Mouse (Mus musculus): ENCODE measurements around the gene Ctnnbl1. TPM values are rescaled to one million over a fixed set of nuclear protein-coding genes. Genes with fewer than 3 reads are reported as not detected.

Ctnnbl1 gene
- 10 to 100 TPM; 32.8 to 39.3 TPM for total RNA-seq (2021)

DNA sequence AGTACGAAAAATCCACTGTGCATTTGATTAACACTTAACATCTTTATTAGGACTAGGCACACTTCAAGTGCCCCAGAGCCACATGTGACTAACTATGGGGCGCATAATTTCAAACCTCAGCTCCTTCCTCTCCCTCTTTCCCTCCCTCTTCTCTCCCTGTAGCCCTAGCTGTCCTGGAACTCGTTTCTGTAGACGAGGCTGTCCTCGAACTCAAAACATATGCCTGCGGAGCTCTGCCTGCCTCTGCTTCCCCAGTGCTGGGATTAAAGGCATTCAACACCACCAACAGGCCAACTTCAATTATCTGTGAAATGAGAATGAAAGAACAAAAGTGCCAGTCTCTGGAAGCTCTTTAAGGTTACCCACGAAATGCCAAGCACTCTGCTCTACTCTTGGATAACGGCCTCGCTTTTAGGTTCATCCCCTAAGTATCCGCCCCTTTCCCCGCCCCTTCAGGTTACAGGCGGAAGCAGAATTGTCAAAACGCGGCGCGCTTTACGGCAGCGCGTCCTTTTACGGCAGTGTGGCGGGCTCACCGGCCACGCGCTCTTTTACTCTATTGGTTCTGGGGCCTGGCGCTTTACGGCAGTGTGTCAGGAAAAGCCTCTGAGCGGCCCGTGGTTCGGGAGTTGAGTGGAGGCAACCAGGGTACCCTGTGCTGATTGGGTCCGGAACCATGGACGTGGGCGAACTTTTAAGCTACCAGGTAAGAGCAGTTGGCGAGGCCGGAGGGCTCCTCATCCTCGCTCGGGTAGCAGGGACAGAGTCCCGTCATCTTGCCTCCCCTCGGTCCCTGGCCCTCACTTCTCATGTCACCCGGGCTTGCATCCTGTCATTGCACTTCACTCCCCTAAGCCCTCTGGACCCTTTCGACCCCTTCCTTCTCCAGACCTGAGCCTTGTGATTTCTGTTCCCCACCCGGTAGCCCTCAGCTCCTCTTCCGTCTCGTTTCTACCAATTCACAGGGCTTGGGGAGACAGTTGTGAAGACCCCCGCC is at the start of gene Ctnnbl1:
Gene Ctnnbl1, plus strand, starts transcription at position 548 of the 997 bp plus-strand sequence.
- peak; percentile 99 for DNase-seq
- intact Hi-C loops (cut with DNase I), result no loop called here

DNA sequence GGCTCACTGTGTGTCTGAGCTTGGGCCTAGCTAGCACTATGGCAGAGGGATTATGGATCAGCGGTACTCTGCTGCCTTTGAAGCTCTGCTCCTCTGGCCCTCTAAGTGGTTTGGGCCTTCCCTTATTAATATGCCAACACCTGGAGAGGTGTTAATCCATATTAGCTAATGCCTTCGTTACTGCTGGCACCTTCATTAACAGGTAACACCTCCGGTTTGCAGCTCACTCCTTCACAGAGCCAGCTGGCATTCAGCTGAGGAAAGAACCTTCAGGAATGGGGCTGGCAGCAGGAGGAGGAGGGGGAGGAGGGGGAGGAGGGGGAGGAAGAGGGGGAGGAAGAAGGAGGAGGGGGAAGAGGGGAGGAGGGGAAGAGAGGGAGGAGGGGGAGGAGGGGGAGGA is 49.7 kb upstream of the Ctnnbl1 start:
- intact Hi-C loops (cut with DNase I), result no loop called here
- no peak for DNase-seq

DNA sequence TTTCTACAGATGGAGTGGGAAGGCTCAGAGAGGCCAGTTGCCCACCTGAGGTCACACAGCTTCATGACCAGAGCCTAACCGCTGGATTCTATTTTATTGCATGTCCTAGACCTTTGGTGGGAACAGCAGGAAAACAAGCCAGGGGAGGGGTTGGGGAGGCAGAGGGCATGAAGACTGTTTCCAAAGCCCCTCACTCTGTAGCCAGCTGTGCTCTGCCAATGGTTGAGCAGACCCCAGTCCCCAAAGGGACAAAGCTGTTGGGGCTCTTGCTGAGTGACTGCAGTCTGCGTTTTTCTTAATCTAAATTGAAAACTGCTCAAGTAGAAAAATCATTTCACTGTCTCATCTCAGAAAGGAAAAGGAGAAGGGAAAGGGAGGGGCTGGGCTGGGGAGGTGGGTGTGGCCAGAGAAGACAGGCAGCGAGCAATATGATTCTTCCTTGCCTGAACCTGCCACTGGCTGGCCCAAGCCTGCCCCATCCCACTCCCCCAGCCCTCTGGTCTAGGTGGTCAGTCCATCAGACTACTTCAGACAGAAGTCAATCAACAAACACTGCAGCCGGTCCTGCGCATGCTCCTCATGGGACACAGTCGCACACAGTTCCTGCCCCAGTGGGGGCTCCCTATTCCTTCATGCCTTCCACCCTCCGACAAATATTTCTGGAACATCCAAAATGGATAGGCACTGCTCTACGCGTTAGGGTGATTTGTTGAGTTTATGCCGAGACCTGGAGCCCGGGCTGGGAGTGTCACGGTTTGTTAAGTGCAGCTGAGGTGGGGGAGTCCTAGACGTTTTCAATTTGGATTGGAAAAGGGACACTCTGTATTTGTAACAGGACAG is 45.7 kb upstream of the Ctnnbl1 start:
- DNase-seq, result no peak
- intact Hi-C loops (cut with DNase I), result no loop called here

DNA sequence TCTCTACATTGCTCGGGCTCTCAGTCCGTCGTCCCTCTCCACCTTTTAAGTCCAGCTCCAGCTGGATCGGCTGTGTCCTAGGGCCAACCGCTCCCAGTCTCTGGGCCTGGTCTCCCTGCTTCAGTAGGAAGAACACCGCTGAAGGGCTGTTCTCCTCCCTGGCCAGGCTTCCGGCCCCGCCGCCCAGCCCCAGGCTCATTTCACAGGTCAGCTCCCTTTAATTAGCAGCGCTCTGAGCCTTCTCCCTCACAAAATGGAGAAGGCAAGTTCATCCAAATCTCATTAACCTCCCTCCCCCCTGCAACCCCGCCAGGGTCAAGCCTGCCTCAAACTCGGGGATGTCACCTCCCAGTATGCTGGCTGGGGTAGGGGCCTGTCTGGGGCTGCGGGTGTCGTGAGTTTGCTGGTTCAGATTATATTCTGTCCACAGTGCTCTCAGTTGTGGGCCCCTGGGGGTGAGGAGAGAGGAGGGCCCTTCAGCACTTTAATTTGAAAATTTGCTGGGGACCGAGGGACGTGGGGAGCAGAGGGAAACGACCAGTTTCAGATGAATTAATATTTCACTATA is 44.8 kb upstream of the Ctnnbl1 start:
- no peak for DNase-seq
- intact Hi-C loops (cut with DNase I), result no loop called here

DNA sequence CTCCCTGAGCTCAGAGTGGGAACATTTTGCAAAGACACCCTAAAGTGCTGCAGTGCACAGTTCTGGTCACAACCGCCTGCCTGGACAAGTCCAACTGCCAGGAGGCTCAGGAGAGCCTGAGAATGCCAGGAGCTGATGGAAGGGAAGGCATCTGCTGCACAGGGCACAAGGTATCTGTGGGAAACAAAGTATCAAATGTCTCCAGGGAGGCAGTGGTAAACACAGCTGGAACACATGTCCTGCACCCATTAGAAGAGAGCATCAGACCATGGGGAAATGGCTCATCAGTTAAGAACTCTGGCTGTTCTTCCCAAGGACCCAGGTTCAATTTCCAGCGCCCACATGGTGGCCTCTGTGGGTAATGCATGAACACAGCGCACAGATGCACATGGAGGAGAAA is 43.6 kb upstream of the Ctnnbl1 start:
- DNase-seq, result no peak
- intact Hi-C loops (cut with DNase I), result no loop called here

DNA sequence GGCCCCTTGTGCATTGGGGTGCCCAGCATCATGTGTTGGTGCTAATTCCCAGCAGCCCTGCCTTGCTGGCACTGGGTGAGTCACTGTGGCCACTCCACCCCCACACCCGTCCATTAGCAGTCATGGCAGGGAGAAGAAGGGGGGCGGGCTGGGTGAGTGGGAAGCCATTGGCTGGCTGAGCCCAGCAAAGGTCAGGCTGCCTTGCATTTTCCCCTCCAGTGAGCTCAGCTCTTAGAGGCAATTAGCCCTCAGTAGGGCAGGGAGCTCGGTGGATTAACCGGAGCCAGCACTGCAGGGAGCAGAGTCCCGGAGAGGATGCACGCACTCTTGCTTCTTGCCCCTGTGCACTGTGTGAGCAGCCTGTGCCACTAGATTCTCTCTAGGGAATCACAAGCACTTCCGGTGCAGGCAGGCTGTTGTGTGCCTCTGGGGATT is 40.9 kb upstream of the Ctnnbl1 start:
- intact Hi-C loops (cut with DNase I), result no loop called here
- DNase-seq, result peak; percentile 35

DNA sequence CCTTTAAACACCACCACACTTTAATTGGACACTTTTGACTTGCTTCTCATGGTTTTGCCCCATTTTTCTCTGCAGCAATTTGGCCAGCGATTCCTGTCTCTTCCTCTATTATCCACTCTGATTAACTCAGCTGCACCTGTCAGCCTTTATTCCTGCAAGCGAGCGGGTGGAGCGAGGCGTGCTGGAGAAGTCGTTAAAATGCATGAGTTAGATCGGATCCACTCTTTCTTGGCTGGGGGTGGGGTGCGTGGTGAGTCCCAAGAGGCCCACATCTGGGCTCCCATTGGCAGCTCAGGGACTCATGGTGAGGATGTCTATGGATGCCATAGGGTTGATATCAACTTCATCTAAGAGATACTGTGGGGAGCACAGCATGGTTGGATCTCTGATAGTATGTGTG is 34.0 kb upstream of the Ctnnbl1 start:
- DNase-seq, result no peak
- intact Hi-C loops (cut with DNase I), result no loop called here

DNA sequence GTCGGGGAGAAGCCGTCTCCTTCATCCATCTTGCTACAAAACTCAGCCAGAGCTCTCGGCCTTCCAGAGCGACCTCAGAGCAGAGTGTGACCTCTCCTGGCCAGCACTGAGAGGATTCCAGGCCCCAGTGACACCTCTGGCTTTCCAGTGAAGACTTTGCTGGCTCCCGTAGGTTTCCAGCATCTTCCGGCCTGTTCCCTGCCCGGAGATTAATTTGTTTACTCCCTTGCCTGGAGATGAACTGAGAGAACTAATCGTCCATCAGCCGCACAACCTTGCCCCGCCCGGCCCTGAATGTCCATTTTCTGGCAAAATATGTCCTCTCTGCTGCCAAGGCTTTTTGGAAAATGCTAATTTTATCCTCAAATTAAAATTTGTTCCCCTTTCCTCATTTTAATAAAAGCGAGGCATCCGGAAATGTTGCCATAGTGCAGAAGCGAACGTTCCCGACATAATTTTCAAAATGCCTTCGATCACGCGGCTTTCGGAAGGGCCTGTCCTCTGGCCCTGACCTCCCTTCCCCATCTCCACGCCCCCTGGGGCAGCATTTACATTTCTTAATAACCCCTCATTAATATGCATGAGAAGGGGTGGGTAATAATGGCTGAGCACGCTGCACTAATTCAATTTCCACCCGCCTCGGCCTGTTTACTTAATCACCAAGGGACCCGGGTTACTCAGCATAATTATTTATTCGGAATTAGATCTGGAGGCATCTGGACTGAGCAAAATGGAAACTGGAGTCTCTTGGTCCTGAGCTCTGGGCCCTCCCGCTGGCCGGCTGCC is 32.0 kb upstream of the Ctnnbl1 start:
- intact Hi-C loops (cut with DNase I), result no loop called here
- peak; percentile 29 for DNase-seq

DNA sequence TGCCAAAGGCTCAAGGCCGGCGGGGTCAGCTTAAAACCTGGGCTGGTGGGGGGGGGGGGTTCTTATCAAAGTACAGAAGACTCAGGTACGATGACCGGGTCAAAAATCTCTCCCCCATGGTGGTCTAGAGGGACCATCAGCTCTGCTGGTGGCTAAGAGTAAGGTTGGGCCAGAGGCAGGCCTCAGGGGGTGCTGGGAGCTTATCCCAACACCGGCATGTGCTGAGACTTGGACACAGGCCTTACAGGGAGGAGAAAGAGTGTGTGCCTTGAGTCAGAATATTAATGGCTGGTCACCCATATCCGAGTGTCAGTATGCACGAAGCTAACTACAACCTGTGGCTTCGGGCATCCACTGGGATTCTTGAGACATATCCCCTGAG is 31.4 kb upstream of the Ctnnbl1 start:
- no peak for DNase-seq
- intact Hi-C loops (cut with DNase I), result no loop called here

DNA sequence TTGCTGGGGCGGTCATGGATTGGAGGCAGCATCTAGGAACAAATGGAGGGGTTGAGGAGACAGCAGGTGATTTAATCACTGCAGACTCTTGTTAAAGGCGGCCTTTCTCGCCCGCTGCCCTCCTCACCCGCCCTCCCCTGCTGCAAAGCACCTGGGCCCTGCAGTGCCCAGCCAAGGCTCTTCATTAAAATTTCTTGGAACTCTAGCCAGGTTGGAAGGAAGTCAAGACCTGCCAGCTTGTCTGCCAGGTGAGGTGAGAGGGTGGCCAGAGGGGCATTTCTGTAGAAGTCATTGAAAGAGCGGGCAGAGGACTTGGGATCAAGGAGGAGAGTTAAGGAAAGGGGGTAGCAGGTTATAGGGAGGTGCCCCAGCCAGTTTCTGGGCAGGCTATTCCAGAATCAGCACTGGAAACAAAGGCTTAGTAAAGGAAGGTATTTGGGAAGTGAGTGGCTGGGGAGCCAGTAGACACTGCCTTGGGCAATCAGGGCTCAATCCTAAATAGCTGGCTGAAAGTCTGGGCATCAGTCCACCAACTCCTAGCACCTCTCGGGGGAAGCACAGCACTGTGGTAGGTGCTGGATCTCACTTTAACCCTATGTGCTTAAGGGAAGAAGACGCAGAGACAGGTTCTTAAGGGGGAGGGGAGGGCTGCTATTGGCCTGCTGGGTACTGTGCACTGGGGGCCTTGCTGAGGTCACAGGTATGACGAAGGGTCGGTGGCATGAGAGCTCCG is 29.8 kb upstream of the Ctnnbl1 start:
- intact Hi-C loops (cut with DNase I), result no loop called here
- DNase-seq, result peak; percentile 55

DNA sequence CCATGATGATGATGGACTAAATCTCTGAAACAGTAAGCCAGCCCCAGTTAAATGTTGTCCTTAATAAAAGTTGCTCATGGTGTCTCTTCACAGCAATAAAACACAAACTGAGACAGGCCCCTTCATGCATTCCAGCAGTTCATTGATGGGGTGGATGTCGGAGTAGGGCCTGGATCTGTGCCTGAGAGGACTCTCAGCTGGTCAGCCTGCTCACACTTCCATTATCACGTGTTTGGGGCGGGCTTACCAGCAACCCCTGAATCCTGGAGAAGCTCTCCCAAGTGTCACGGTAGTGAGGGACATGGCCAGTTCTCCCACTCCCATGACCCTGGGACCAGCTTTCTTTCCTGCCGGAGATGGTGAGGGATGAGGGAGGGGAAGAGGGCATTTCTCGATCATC is 24.5 kb upstream of the Ctnnbl1 start:
- intact Hi-C loops (cut with DNase I), result no loop called here
- no peak for DNase-seq

DNA sequence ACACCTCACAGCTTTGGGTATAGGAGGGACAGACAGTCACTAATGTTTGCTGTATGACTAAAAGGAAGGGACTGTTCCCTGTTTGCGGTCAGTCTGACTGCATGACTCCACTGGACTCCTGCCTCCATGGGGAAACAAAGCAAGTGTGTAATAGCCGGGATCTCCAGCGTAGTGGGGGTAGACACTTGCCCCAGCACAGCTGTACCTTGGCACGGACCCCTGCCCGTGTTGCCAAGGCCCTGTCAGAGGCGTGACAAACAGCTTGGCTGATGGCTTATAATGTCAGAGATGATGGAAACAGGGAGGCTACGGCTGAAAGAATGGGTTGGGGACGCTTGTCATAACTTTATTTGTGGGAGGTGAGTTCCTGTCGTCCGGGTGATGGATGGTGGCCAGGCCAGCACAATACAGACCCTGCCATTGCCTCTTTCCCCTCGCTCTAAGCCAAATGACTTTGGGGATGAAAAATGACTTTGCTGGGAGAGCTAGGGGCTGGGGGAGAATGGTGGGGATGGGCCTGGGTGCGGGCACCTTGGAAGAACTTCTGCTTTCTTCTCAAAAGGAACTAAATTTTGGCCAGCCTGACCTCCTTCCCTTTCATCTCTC is 21.5 kb upstream of the Ctnnbl1 start:
- intact Hi-C loops (cut with DNase I), result no loop called here
- peak; percentile 71 for DNase-seq

DNA sequence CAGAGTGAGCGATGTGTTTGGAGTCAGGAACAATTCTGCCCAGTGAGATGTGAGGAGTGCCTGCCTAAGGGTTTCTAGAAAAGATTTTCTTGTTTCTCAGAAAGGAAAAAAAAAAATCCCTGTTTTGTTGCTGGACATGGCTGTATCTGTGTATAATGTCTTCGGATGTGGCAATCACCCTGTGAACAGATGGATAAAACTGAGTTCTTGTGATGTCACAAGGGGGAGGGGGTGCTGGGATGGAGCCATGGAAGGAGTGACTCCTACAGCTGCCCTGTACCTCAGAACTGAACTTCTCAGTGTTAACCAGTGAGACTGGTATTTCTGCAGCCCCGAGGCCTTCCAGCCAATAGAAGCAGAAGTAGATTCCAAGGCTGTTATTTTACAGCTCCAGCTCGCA is 18.8 kb upstream of the Ctnnbl1 start:
- DNase-seq, result no peak
- intact Hi-C loops (cut with DNase I), result no loop called here

DNA sequence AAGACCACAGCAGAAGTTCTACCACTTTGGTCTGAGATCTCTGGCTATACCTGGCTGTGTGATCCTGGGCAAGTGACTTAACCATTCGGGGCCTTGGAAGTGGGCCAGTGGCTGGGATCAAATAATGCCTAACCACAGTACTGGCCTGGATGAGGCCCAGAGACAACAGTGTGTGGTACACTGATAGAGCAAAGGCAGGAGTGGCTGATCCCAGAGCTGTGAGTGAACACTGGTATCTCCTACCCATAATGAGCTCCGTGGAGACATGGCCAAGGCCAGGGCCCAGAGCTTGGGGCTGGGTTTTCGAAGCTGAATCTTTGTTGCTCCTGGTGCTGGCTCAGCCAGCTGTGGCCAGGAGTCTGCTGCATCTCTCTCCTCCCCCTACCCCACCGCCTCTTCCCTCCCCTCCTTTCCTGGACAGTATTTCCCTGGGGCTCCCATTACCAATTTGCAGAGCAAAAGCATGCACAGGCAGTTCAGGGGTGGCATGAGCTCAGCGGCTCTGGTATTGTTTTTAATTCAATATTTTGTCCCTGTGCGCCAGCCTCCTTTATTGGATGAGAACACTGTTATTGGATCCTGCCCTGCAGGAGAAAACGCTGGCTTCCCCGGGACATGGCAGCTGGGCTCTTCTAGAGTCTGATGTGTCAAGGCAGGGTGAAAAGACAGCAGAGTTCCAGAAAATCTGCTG is 13.2 kb upstream of the Ctnnbl1 start:
- peak; percentile 40 for DNase-seq
- intact Hi-C loops (cut with DNase I), result no loop called here

DNA sequence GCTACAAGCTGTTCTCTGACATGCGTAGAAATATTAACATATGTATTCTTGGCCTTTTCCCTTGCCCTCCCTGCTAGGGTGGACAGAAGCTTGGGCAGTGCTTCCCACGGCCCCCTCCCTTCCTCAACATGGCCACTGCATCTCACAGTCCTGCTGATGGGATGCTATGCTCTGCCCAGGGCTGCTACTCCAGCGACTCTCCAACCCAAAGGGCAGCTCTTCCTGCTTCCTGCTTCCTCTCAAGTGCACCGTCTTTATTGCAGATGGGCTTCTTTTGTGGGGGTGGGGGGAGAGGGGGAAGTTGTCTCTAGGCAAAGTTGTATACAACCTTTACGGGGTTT is 12.7 kb upstream of the Ctnnbl1 start:
- intact Hi-C loops (cut with DNase I), result no loop called here
- DNase-seq, result peak; percentile 51

DNA sequence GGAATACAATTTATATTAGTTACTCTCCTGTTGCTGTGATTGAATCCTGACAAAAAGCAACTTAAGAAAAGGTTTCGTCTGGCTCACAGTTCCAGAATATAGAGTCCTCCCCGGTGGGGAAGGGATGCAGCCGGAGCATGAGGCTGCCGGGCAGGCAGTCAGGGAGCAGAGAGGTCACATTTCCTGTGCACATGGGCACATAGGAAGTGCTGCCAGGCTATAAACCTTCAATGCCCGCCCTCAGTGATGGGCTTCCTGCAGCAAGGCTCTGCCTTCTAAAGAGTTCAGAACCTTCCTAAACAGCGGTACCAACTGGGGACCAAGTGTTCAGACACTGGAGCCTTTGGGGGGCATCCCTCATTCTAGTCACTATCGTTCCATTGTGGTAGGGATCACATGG is 7.4 kb downstream of the Ctnnbl1 start:
- DNase-seq, result no peak
- intact Hi-C loops (cut with DNase I), result no loop called here

DNA sequence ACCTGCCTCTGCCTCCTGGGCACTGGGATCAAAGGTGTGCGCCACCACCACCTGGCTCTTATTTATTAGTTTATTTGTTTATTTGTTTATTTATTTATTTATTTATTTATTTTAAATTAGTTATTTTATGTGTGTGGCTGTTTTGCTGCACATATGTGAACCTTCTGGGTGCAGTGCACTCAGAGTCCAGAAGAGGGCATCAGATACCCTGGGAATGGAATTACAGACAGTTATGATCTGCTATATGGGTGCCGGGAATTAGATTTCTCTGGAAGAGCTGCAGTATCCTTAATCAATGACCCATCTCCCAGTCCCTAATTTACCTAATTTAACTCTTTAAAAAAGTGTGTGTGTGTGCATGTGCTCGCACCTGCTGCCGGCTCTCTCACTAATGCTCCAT is 8.5 kb downstream of the Ctnnbl1 start:
- intact Hi-C loops (cut with DNase I), result no loop called here
- DNase-seq, result no peak

DNA sequence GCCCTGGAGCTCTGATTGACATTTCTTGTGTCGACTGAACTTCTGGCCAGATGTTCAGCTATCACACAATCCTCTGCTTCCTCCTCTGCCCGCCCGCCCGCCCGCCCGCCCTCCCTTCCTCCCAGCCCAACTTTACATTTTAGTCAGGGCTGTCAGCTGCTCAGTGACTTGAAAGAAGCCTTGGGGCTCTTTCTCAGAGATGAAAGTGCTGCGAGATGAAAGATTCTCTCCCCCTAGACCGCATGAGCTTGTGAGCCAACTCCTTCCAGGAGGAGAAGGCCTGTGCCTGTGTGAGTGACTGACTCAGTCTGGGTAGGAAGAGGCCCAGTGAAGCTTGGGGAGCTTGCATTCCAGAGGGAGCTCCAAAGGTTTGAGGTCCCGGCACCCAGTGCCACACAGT is 9.4 kb downstream of the Ctnnbl1 start:
- intact Hi-C loops (cut with DNase I), result no loop called here
- no peak for DNase-seq

DNA sequence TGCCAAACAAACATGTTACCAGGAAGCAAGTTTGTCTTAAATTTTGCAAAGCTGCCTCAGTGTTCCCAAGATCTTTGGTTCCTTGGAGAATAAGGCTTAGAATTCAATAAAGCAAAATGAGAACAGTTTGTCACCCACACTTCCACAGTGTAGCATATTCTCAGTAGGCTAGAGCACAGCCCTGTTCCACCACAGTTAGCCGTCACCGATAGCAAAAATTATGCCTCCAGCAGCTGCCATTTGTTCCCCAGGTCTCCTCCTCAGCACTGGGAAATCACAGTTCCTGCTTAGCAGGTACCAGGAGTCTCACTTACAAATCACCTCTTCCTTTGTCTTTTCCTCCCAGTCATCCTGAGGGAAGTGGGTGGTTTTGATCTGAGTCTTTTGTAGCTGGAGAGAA is 10.8 kb downstream of the Ctnnbl1 start:
- DNase-seq, result no peak
- intact Hi-C loops (cut with DNase I), result no loop called here
